Mouse (Mus musculus) stomach, embryonic 15.5 days (tissue): ENCODE data around the gene Zbtb40. TPM values are rescaled to one million over a fixed set of nuclear protein-coding genes. Genes with fewer than 3 reads are reported as not detected.
A peak's percentile ranks its signal among the peaks of the same experiment; 100 is the strongest.

Source experiments
- ATAC-seq: fragments of 200-750 bp; cut with Nextera tagmentation; 2 replicates; pipeline ENCODE4 v1.8.0; 2017; ENCODE audit warnings: low read depth, moderate number of reproducible peaks, moderate TSS enrichment; ENCODE audit not compliant: insufficient read depth, low FRiP score
- H3K27ac ChIP-seq: fragments of 300-500 bp; sonication (generic); 2 replicates; pipeline ENCODE4 v1.5.1; 2015; ENCODE audit warnings: mild to moderate bottlenecking, inconsistent platforms
- H3K27me3 ChIP-seq: fragments of 300-500 bp; sonication (generic); replicated peaks from 2 replicates; pipeline ENCODE4 v1.6.1; 2015; ENCODE audit warnings: inconsistent platforms
- H3K36me3 ChIP-seq: fragments of 300-500 bp; sonication (generic); 2 replicates; pipeline ENCODE4 v1.6.1; 2015; ENCODE audit warnings: inconsistent platforms
- H3K4me1 ChIP-seq: fragments of 300-500 bp; sonication (generic); 2 replicates; pipeline ENCODE4 v1.6.1; 2015; ENCODE audit warnings: inconsistent platforms
- H3K4me2 ChIP-seq: fragments of 300-500 bp; sonication (generic); 2 replicates; pipeline ENCODE4 v1.6.1; 2015; ENCODE audit warnings: mild to moderate bottlenecking, inconsistent platforms
- H3K4me3 ChIP-seq: fragments of 300-500 bp; sonication (generic); replicated peaks from 2 replicates; pipeline ENCODE4 v1.5.1; 2015; ENCODE audit warnings: inconsistent platforms
- H3K9ac ChIP-seq: fragments of 300-500 bp; sonication (generic); 2 replicates; pipeline ENCODE4 v1.6.1; 2015; ENCODE audit warnings: inconsistent platforms
- H3K9me3 ChIP-seq: fragments of 300-500 bp; sonication (generic); 2 replicates; pipeline ENCODE4 v1.6.1; 2016; ENCODE audit warnings: inconsistent platforms
- WGBS: fragments of 180-500 bp; shearing (Covaris S2); methylation state at CpG from one replicate; pipeline ENCODE4 v1.1.7; 2015; 5-methylcytosine and 5-hydroxymethylcytosine counted together
- polyA plus RNA-seq: library from polyadenylated mRNA; unstranded; fragments of >200 nt; fragmentation: Nextera tagmentation; extraction: Ambion mirVana; gene quantifications from 2 replicates; pipeline ENCODE4 v1.2.1, GENCODE M21; 2015

Zbtb40 gene
- polyA plus RNA-seq, 1 experiment from 2014 or later = 3.5 TPM

GRCm38 (mm10) chr4:137053810-137054209 is 5.2 kb upstream of the Zbtb40 start:
- H3K9me3 ChIP-seq = no peaks in the 10 kb centered on the region
- WGBS = 71% methylated on average over 5 of the region's 5 CpGs
- no peak overlapping the region for H3K27ac ChIP-seq
- no peak overlapping the region for H3K4me2 ChIP-seq
- no peak for ATAC-seq
- H3K4me1 ChIP-seq = no peaks in the 10 kb centered on the region
- H3K9ac ChIP-seq = no peak overlapping the region
- H3K36me3 ChIP-seq = no peaks in the 10 kb centered on the region
- H3K27me3 ChIP-seq = peaks cover 28% of the 10 kb centered on the region
- no peak overlapping the region for H3K4me3 ChIP-seq

DNA sequence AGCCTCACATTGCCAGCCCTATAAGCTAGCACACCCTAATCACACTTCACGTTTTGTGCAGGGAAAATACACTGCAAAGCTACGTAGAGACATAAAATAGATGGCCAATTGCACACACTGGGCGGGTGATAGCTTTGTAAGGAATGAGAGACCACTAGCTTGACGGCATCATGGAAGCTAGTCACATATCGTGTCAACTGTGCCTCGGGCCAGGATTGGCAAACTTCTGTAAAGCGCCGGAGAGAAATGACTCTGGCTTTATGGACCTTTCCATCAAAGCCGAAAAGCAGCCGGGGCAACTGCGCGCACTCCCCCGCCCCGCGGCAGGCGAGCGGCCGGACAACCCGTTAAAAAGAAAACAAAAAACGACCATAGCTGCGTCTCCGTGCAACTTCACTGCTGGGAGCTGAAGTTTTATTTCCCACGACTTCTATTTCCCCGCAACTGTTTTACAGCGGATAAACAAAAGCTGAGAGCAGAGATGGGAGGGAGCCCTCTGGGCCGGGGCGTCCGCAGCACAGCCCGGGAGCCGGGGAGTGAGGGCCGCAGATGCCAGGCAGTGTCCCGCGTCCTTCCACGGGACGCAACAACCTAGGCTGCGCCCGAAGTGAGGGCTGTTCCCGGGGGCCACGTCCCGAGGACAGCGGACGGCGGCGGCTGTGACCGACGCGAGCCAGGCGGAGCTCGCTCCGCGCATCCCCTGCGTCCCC is 606 bp downstream of the Zbtb40 start:
- H3K4me3 ChIP-seq = peak overlapping the region; percentile 90
- H3K9me3 ChIP-seq = no peaks in the 10 kb centered on the region
- H3K4me2 ChIP-seq = peak overlapping the region; percentile 80
- ATAC-seq = peak; percentile 63; the same call in 1 of the 2 replicates
- peaks cover 15% of the 10 kb centered on the region for H3K4me1 ChIP-seq
- H3K9ac ChIP-seq = peak overlapping the region; percentile 81
- peak overlapping the region; percentile 66; the same call in 1 of the 2 replicates for H3K27ac ChIP-seq
- H3K27me3 ChIP-seq = peaks cover 18% of the 10 kb centered on the region
- H3K36me3 ChIP-seq = no peaks in the 10 kb centered on the region
- under 1% methylated on average over 52 of the region's 52 CpGs for WGBS

GRCm38 (mm10) chr4:137046110-137046509 is 2.5 kb downstream of the Zbtb40 start:
- no peak overlapping the region for H3K9ac ChIP-seq
- H3K4me3 ChIP-seq = no peak overlapping the region
- no peak overlapping the region for H3K27ac ChIP-seq
- ATAC-seq = no peak
- H3K27me3 ChIP-seq = peaks cover 11% of the 10 kb centered on the region; the same call in 1 of the 2 replicates
- peaks cover 19% of the 10 kb centered on the region for H3K4me1 ChIP-seq
- no peak overlapping the region for H3K4me2 ChIP-seq
- H3K9me3 ChIP-seq = no peaks in the 10 kb centered on the region
- 84% methylated on average over 5 of the region's 5 CpGs for WGBS
- H3K36me3 ChIP-seq = no peaks in the 10 kb centered on the region

DNA sequence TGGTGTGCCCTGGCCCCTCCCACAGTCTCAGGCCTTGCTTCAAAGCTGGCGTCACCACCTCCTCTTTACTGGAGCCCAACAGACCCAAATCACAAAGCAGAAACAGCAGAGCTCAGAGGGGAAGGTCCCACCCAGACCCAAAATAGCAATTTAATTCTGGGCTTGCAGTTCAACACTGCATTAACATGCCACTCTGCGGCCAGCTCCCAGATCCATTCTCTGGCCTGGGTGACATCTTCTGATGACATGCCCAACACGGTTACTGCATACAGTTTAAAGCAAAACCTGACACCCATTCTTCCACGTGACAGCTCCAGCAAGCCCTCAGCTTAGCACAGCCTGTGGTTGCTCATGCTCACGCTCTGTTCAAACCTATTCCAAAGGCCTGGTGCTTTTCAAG is 4.1 kb downstream of the Zbtb40 start:
- Histone ChIP-seq H3K4me1 (peaks cover 19% of the 10 kb centered on the region), H3K9me3 (no peaks in the 10 kb centered on the region), H3K4me3 (no peak overlapping the region), H3K4me2 (no peak overlapping the region), H3K36me3 (no peaks in the 10 kb centered on the region), H3K27me3 (no peaks in the 10 kb centered on the region), H3K27ac (no peak overlapping the region), H3K9ac (no peak overlapping the region)
- WGBS = 53% methylated on average over 5 of the region's 5 CpGs
- no peak for ATAC-seq

DNA sequence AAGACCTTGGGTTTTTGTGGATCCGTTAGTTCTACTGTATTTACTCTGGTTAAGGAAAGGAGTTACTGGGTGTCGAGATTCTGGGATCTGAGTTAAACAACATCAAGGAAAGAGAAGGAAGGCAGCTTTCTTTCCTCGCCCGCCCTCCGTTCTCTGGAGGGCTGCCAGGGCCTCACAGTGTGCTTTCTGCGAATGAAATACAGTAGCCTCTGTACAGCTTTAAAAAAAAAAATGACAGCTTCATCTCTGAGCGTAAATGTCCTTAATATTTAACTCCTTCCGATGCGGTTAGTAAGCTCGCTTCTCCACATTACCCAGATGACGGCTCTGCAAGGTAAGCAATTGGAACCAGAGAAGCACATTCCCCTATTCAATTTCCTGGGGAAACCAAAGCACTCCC is 4.8 kb downstream of the Zbtb40 start:
- H3K4me3 ChIP-seq = no peak overlapping the region
- no peaks in the 10 kb centered on the region for H3K27me3 ChIP-seq
- no peaks in the 10 kb centered on the region for H3K9me3 ChIP-seq
- H3K27ac ChIP-seq = no peak overlapping the region
- H3K4me1 ChIP-seq = peaks cover 19% of the 10 kb centered on the region
- WGBS = 32% methylated on average over 11 of the region's 11 CpGs
- H3K36me3 ChIP-seq = no peaks in the 10 kb centered on the region
- 0 out of 2 replicates have a peak overlapping the region, but pooled peaks have one; percentile 24 for H3K4me2 ChIP-seq
- no peak overlapping the region for H3K9ac ChIP-seq
- ATAC-seq = no peak

GRCm38 (mm10) chr4:137042039-137042438 is 6.6 kb downstream of the Zbtb40 start:
- Histone ChIP-seq H3K27me3 (no peaks in the 10 kb centered on the region), H3K9ac (no peak overlapping the region), H3K4me3 (no peak overlapping the region), H3K36me3 (no peaks in the 10 kb centered on the region), H3K4me1 (peaks cover 14% of the 10 kb centered on the region; the same call in 1 of the 2 replicates), H3K4me2 (no peak overlapping the region), H3K9me3 (no peaks in the 10 kb centered on the region), H3K27ac (no peak overlapping the region)
- 91% methylated on average over 8 of the region's 8 CpGs for WGBS
- no peak for ATAC-seq

DNA sequence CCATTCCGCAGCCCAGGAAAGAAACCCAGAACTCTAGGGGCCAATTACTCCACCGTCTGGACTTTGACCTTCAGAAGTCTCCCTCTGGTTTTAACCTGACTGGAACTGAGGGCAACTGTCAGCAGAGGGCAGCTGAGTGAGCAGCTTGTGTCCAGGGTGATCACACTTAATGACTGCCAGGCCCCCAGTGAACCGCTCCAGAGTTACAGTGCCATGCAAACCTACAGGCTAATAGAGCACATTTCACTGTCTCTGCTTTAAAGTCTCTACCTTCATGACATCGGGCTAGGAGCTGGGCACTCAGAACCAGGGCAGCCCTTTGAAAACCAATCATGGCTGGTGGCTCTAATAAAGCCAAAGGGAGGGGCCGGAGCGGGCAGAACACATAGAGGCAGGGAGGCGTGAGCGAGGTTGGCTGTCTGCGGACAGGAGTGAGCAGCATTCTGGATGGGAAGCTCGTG is 7.4 kb downstream of the Zbtb40 start:
- Histone ChIP-seq H3K9me3 (no peaks in the 10 kb centered on the region), H3K27ac (no peak overlapping the region), H3K4me3 (no peak overlapping the region), H3K9ac (no peak overlapping the region), H3K27me3 (no peaks in the 10 kb centered on the region), H3K4me2 (no peak overlapping the region), H3K36me3 (no peaks in the 10 kb centered on the region), H3K4me1 (peaks cover 14% of the 10 kb centered on the region; the same call in 1 of the 2 replicates)
- ATAC-seq = no peak
- 77% methylated on average over 10 of the region's 10 CpGs for WGBS

DNA sequence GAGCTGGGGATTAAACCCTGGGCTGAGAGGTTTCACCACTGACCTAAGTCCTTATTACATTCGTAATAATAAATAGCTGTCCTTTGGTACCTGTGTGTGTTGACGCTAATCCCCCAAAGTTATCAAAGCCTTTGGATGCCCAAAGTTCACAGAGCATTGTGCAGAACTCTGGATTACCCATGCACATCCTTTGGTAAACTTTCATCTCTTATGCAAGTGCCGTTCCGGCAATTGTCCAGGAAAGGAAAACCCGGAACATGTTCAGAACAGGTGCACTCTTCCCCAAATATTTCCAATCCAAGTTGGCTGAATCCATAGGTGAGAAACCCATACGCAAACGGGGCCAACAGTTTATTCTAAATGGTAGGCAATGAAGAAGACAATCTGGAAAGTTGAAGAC is 9.2 kb downstream of the Zbtb40 start:
- Histone ChIP-seq H3K9me3 (no peaks in the 10 kb centered on the region), H3K4me3 (no peak overlapping the region), H3K27ac (no peak overlapping the region), H3K4me2 (no peak overlapping the region), H3K9ac (no peak overlapping the region), H3K4me1 (peaks cover 12% of the 10 kb centered on the region; the same call in 1 of the 2 replicates), H3K27me3 (no peaks in the 10 kb centered on the region), H3K36me3 (no peaks in the 10 kb centered on the region)
- ATAC-seq = no peak
- WGBS = 92% methylated on average over 7 of the region's 7 CpGs

- Histone ChIP-seq H3K9me3 (no peaks in the 10 kb centered on the region), H3K4me2 (no peak overlapping the region), H3K36me3 (no peaks in the 10 kb centered on the region), H3K4me1 (peaks cover 16% of the 10 kb centered on the region; the same call in 1 of the 2 replicates), H3K27me3 (no peaks in the 10 kb centered on the region), H3K4me3 (no peak overlapping the region), H3K27ac (no peak overlapping the region), H3K9ac (no peak overlapping the region)
- no peak for ATAC-seq
- WGBS = 75% methylated on average over 3 of the region's 3 CpGs
These were observed 10.1 kb downstream of the Zbtb40 start for GRCm38 (mm10) chr4:137038501-137038900.

DNA sequence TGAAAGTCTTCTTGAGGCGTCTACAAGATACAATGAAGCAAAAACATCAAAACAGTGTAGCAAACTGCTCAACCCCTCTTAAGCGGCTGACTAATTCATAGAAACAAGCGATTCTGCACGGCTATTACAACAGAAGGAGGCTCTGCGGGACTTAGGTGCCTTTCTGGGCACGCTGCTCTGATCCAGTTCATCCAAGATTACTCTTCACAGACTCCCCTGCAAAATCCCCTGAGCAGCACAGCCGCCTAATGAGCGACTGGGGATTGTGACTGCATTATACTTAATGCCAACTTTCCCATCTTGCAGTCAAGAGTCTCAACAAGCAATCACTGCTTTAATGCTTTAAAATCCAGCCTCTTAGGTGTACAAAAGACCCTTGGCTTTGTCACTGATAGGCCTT is 10.5 kb downstream of the Zbtb40 start:
- Histone ChIP-seq H3K27ac (no peak overlapping the region), H3K27me3 (no peaks in the 10 kb centered on the region), H3K36me3 (no peaks in the 10 kb centered on the region), H3K9ac (no peak overlapping the region), H3K4me3 (no peak overlapping the region), H3K4me1 (peaks cover 13% of the 10 kb centered on the region; the same call in 1 of the 2 replicates), H3K4me2 (no peak overlapping the region), H3K9me3 (no peaks in the 10 kb centered on the region)
- no peak for ATAC-seq
- WGBS = 77% methylated on average over 8 of the region's 8 CpGs

DNA sequence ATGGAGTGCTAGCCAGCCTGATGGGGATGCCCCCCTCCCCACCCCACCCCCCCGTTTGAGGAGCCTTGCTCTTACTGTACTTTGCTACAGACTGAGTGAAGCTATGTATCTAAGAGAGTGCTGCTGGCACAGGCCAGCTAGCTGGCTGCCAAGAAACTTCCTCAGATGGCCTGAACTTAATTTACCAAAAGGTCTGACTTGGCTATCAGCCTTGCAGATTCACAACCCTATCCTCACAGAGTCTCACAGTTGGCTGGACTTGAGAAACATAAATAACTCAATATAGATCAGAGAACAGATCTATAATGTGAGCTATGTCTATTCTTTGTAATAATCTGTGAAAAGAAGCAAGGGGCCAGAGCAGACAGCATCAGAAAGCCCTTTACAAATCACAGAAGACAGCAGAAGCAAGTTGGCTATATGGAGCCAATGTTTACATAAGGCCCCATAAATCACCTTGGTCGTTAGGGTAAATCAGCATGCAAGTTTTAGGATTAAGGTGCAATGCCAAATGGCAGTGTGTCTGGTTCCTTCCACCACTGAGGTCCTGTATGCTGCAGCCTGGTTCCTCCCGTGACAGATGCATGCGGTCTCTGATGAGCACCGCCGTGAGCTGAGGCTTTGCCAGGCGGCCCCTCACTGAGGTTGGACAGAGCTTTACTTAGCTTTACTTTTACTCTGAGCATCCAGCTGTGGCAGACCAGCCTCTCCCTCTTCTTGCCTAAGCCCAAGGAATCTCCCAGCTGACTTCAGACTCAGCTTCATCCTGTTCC is 15.3 kb downstream of the Zbtb40 start:
- WGBS = 29% methylated on average over 7 of the region's 7 CpGs
- Histone ChIP-seq H3K9ac (no peak overlapping the region), H3K9me3 (no peaks in the 10 kb centered on the region), H3K4me2 (peak overlapping the region; percentile 16; the same call in 1 of the 2 replicates), H3K36me3 (no peaks in the 10 kb centered on the region), H3K4me3 (no peak overlapping the region), H3K27ac (peak overlapping the region; percentile 59), H3K4me1 (peaks cover 11% of the 10 kb centered on the region; the same call in 1 of the 2 replicates), H3K27me3 (no peaks in the 10 kb centered on the region)
- ATAC-seq = peak; percentile 35; the same call in 1 of the 2 replicates

GRCm38 (mm10) chr4:137032456-137032855 is 16.1 kb downstream of the Zbtb40 start:
- Histone ChIP-seq H3K4me1 (peaks cover 11% of the 10 kb centered on the region; the same call in 1 of the 2 replicates), H3K36me3 (no peaks in the 10 kb centered on the region), H3K9me3 (no peaks in the 10 kb centered on the region), H3K9ac (no peak overlapping the region), H3K27ac (no peak overlapping the region), H3K4me3 (no peak overlapping the region), H3K27me3 (no peaks in the 10 kb centered on the region), H3K4me2 (no peak overlapping the region)
- ATAC-seq = no peak
- 85% methylated on average over 4 of the region's 4 CpGs for WGBS
